Mouse (Mus musculus): Measurements from ENCODE around the gene Slc26a5.

DNA sequence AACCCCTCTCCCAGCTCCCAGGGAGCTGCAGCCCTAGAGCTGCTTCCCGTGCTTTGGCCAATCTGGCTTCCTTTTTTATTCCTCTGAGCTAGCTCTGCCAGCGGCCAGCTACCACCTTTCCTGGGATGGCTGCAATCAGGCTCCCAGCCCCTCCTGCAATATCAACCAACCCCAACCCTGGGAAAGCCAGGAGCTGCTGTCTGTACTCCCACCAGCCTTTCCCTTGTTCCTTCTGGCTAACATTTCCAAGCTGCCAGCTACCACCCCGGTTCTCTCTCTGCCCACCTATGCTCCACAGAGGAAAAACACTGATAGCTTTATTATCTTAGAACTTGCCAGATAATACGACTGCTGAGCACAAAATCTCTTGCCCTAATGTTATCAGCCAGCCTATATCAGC is 60.6 kb downstream of the Slc26a5 start:
- TF ChIP-seq GATA1 (IDR thresholded peaks at IDR 0.05; ENCODE audit: borderline replicate concordance, low read length) (no peak), FLI1 (IDR thresholded peaks at IDR 0.05; ENCODE audit: low read length) (no peak)

Data from megakaryocyte, embryonic 14.5 days (primary cell).